Mouse (Mus musculus): ENCODE results near the gene Akap8l.

GRCm38 (mm10) chr17:32351726-32352125 lies 1.3 kb upstream of the Akap8l start:
- TF ChIP-seq CTCF (IDR thresholded peaks at IDR 0.05; ENCODE audit: extremely low read depth, insufficient read length, insufficient replicate concordance, low read depth, low read length) (no peak), POLR2A (IDR thresholded peaks at IDR 0.05; ENCODE audit: low read depth, low read length) (no peak)

Measured in small intestine, adult 2 months (tissue).